Mouse (Mus musculus): ENCODE measurements around the gene Gm42791.

- TF ChIP-seq CTCF (IDR thresholded peaks at IDR 0.05; ENCODE audit: low read depth) (no peak), EP300 (IDR thresholded peaks at IDR 0.05; ENCODE audit: low read depth) (no peak)
Observed at GRCm38 (mm10) chr5:149003137-149003536, 8.2 kb upstream of the Gm42791 start.
